Mouse (Mus musculus) natural killer cell, adult 2 months (primary cell): ENCODE measurements around the gene Frat1.
A peak's percentile ranks its signal among the peaks of the same experiment; 100 is the strongest.

Experiments
- DNase-seq, 2 experiments: peaks; one replicate each; pipeline ENCODE4 v3.0.0; 2022; ENCODE audit warnings: low spot score in 2 of 2

Gene Frat1

GRCm38 (mm10) chr19:41829381-41830105 lies at the start of gene Frat1:
TSS of gene Frat1 (plus strand) at chr19:41829970.
- peak; percentile 94 to 95 for DNase-seq

DNA sequence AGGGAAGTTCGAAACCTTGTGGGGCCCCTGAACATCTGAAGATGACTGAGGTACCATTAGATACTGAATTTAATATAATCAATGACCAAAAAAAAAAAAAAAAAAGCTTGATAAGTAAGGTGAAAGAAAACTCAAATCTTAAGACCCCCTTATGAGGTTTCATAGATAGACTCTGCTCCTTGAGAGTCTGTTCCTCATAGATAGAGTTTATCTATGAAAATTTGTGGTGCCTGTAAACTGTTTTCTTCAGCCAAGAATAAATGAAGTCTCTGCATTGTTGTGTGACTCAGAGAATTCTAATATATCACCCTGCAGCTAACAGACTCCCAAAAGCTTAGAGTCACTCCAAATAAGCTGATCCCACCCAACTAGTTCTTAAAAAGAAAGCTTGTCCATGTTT lies 42.9 kb upstream of the Frat1 start:
- no peak for DNase-seq

- DNase-seq, result no peak
Measured at GRCm38 (mm10) chr19:41789110-41789961, 40.4 kb upstream of the Frat1 start.

GRCm38 (mm10) chr19:41791384-41791783 lies 38.4 kb upstream of the Frat1 start:
- DNase-seq, result no peak

- DNase-seq, result no peak
Measured at GRCm38 (mm10) chr19:41792934-41793486, 36.8 kb upstream of the Frat1 start.

- DNase-seq, result no peak
Measured at GRCm38 (mm10) chr19:41794017-41794416, 35.8 kb upstream of the Frat1 start.

- no peak for DNase-seq
Measured at GRCm38 (mm10) chr19:41794901-41795300, 34.9 kb upstream of the Frat1 start.

DNA sequence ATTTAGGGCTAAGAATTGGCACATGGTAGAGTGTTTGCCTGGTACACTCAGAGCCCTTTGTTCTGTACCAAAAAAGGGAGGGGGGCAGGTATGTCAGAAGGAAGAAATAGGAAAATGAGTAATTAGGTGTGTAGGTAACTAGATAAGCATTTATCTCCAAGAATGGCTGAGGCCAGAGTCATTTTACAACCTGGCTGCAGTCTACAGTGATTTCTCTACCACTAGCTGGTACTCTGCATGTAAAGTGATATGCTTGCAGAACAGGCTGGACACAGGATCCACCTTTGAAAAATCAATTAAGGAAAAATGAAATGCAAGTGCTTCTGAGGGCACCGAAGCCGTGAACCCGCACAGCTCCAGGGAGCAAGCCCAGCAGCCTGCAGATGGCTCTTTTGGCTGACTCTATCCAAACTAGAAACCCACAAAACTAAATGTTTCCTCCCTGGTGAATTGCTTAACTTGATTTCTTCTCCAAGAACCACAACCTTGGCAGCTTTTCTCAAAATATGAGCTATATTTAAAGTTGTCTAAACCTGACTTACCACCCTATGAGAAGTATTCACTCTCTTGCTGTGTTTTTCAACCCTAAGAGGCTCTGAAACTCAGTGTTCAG lies 33.5 kb upstream of the Frat1 start:
- DNase-seq, result no peak

GRCm38 (mm10) chr19:41796789-41797327 lies 32.9 kb upstream of the Frat1 start:
- DNase-seq, result peak in 1 of 2 experiments; percentile 10

DNA sequence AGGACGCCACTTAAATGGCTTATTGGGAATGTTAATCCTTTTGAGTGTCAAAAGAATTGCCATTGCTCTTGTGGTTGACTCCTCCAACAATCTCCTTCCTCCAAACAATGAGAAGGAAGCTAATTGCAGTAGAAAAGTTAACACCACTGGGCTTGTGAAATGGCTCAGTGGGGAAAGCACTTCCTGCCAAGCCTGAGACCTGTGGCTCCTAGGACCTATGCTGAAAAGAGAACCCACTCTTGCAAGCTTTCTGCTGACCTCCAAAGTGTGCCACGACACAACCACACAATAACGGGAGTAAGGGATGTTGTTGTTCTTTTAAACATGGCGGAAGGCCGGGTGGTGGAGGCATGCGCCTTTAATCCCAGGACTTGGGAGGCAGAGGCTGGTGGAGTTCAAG lies 32.2 kb upstream of the Frat1 start:
- DNase-seq, result no peak

GRCm38 (mm10) chr19:41800451-41800850 lies 29.3 kb upstream of the Frat1 start:
- no peak for DNase-seq

DNA sequence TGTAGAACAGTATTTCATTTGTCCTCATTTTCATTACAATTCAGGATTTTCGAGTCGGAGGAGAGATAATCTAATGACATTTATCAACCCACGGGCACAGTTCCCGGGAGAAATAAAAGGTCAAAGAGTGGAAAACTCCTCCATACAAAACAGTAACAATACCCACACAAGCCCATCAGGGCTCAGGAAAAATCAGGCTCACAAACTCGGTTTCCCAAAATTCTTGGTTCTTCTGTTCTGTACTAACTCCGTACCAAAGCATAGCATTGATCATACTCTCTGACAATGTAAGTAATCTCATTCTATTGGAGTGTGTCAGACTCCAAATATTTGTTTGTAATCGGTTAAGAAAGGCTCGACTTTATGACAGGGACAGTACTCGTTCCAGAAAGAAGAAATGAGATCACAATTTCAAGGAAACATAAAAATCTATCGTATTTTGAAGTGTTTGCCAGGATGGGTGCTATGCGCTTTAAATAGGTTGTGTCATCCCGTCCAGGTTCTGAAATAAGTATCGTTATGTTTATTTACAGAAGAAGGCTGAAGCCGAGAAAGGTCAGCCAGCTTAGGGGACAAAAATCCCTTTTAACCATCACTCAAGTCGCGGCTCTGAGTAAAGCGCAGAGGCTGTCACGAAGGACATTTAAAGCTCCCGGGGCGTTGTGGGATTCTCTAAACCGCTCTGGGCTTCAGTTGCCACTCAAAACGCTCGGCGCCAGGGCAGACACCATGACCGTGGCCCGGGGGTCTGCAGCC lies 28.6 kb upstream of the Frat1 start:
- DNase-seq, result no peak

DNA sequence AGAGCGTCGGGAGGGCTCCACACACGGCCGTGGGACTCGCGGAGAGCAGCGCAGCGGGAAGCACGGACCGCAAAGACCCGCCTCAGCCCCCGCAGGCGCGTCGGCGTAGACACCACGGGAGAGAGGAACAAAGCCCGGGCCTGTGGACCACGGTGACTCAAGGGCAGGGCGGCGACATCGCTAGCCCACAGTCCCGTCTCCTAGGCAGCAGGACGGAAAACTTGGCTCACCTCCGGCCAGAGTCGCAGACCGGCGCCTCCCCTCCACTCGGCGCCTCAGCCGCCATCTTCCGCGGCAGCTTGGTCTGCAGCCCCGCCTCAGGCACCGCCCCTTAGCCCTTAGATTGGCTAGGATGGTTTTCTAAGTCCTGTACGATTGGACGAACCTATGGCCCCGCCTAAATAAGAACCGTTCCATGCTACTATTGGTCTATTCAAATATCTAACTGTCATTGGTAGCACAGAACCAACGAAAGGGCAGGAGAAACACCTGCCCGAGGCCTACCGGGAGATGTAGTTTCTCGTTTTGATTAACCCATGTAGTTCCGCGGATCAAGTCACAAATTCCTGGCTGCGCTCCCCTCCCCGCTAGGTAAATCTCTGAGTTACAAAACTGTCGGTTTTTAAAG lies 27.9 kb upstream of the Frat1 start, which contains the start of gene Arhgap19:
TSS of gene Arhgap19 (minus strand) at position 306 of the 628 bp plus-strand sequence.
- peak; percentile 88 to 90 for DNase-seq

- DNase-seq, result peak; percentile 77 to 84
Measured at GRCm38 (mm10) chr19:41803322-41803721, 26.4 kb upstream of the Frat1 start.

DNA sequence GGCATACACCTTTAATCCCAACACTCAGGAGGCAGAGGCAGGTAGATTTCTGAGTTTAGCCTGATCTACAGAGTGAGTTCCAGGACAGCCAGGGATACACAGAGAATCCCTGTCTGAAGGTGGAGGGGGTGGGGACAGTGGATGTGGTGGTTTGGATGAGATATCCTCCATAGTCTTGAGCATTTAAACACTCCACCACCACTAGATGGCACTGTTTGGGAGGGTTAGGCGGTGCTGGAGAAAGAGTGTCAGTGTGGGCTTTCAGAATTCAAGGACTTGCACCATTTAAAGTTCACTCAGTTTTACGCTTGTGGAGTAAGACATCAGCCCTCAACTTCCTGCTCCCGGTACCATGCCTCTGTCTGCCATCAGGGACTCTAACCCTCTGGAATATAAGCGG lies 23.9 kb upstream of the Frat1 start:
- DNase-seq, result no peak

- no peak for DNase-seq
Measured at GRCm38 (mm10) chr19:41807497-41807896, 22.3 kb upstream of the Frat1 start.

- DNase-seq, result no peak
Measured at GRCm38 (mm10) chr19:41808104-41808634, 21.6 kb upstream of the Frat1 start.

- DNase-seq, result no peak
Measured at GRCm38 (mm10) chr19:41810074-41810473, 19.7 kb upstream of the Frat1 start.

DNA sequence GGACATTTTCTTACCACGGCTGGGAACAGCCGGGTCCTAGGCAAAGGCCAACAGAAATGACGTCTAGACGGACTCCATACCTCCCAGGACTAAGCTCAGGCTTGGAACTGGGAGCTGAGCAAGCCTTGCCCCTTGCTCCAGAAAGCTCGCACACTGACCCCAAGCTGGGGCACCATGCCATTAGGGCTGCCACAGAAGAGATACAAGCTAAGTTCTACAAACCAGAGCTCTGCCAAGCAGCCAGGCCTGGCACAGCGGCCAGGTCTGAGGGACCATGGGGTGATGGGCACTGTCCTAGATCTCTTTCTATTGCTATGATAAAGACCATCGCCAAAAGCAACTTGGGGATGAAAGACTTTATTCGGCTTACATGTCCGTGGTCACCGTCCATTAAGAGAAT lies 17.2 kb upstream of the Frat1 start:
- no peak for DNase-seq

GRCm38 (mm10) chr19:41813374-41813773 lies 16.4 kb upstream of the Frat1 start:
- DNase-seq, result no peak
